Mouse (Mus musculus): ENCODE data around the gene Ubqln1. TPM values are rescaled to one million over a fixed set of nuclear protein-coding genes. Genes with fewer than 3 reads are reported as not detected.

Gene Ubqln1
- total RNA-seq, 1 experiment from 2014 or later, result 61.6 TPM

DNA sequence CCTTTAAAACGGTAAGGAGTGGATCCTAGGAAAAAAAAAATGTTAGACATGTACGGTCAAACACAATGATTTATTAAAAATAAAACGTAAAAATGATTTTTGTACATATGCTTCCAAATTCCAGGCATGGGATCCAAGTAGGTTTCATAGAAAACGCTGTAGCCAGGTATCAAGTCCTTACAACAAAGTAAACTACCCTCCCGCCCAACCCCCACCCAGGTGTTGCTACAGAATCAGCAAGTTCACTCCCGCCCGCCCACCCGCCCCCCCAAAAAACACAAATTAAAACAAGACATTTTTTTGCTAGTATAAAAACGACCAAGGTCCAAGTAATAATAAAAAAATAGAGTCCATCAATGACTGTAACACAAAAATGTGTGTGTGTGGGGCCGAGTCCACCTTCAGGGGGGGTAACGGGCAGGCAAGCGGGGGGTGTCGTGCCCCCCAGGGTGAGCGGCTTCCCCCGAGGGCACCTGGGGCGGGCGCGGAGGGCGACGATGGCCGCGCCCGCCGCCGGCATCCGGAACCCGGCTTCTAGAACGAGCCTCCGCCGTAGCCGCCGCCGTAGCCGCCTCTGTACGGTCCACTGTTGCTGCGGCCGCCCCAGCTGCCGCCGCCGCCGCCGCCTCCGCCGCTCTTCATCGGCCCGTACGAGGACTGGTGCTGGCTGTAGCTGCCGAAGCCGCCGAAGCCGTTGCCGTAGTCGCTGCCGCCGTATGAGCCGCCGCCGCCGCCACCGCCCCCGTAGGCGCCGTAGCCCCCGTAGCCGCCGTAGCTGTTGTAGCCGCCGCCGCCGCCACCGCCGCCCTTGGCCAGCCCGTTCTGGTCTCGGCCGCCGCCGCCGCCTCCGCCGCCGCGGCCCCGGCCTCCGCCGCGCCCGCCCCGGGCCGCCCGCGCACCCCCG lies 88.3 kb downstream of the Ubqln1 start:
- ATAC-seq (ENCODE audit: extremely low read depth, insufficient number of reproducible peaks, low FRiP score, poor library complexity, severe bottlenecking), result no peak

Other genes starting within 250 kb of the Ubqln1 start
- 0.47 and 0.49 TPM in 2 replicates for gene Klhl3, start 102.1 kb downstream of the Ubqln1 start, total RNA-seq (2017)
- 50.7 and 55.9 TPM in 2 replicates for gene Hnrnpa0, start 87.1 kb downstream of the Ubqln1 start, total RNA-seq (2017)
- gene Idnk, start 58.0 kb downstream of the Ubqln1 start, total RNA-seq (2017), result 85.7 and 88.8 TPM in 2 replicates
- gene Gkap1, start 60.0 kb upstream of the Ubqln1 start, total RNA-seq (2017), result 1.4 and 2.2 TPM in 2 replicates
- gene Kif27, start 143.5 kb upstream of the Ubqln1 start, total RNA-seq (2017), result not detected in 2 replicates
- gene 2210016F16Rik, start 169.6 kb upstream of the Ubqln1 start, total RNA-seq (2017), result 7.7 and 8.1 TPM in 2 replicates
- 38.4 and 45.8 TPM in 2 replicates for gene Rmi1, start 186.6 kb upstream of the Ubqln1 start, total RNA-seq (2017)
- gene Hnrnpk, start 187.7 kb upstream of the Ubqln1 start, total RNA-seq (2017), result 1,458 and 1,547 TPM in 2 replicates